Mouse (Mus musculus): Measurements from ENCODE around the gene Nfat5.

DNA sequence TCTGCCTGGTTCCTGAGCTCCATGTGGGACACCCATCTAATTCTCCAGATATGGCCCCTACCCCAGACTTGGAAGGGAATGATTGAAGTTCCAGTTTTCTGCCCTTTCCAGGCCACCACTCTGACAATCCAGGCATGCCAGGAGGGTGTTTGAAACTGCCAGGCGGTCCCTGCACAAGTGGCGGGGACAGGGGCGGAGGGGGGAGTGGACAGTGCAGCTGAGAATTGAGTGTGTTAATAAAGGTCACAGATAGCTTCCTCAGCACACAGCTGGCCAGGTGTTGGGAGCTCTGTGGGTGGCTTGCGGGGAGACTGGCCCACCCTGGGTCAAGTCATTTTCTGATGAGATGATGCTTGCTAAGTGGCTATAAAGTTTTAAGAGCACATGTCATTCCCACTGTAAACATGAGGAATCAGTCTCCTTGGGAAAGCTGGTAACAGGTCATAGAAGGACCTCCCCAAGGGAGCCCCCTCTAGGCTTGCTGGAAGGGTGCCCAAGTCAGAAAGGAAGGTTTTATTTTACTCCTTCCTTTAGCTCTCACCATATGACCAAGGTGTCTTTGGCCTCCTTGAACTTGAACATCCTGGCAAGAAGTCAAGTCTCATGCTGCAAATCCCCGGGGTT, 41.7 kb upstream of the Nfat5 start:
- TF ChIP-seq CTCF (IDR thresholded peaks at IDR 0.05; ENCODE audit: low read depth) (no peak), EP300 (optimal IDR thresholded peaks at IDR 0.05) (no peak)

All from stomach, postnatal 0 days (tissue).